Mouse (Mus musculus) stomach, embryonic 16.5 days (tissue): ENCODE measurements at regions not wholly inside any gene's neighbourhood (a gene's known extent, or its start where the extent isn't known, plus 50 kb on each side); places are given as distances from the start of the nearest gene placed in this dataset.

Experiments used
- ATAC-seq: fragments of 200-750 bp; cut with Nextera tagmentation; 2 replicates; pipeline ENCODE4 v1.8.0; 2017; ENCODE audit warnings: moderate number of reproducible peaks, moderate TSS enrichment; ENCODE audit not compliant: insufficient read depth, low FRiP score
- H3K27ac ChIP-seq: fragments of 300-500 bp; sonication (generic); 2 replicates; pipeline ENCODE4 v1.5.1; 2014; ENCODE audit warnings: low read length
- H3K27me3 ChIP-seq: fragments of 300-500 bp; sonication (generic); 2 replicates; pipeline ENCODE4 v1.6.1; 2014; ENCODE audit warnings: low read length, control low read depth, mixed read lengths; ENCODE audit not compliant: control insufficient read depth, insufficient read depth
- H3K36me3 ChIP-seq: fragments of 300-500 bp; sonication (generic); 2 replicates; pipeline ENCODE4 v1.6.1; 2014; ENCODE audit warnings: low read length; ENCODE audit not compliant: control insufficient read depth, insufficient read depth
- H3K4me1 ChIP-seq: fragments of 300-500 bp; sonication (generic); 2 replicates; pipeline ENCODE4 v1.6.1; 2014; ENCODE audit warnings: low read length, control low read depth, mixed read lengths; ENCODE audit not compliant: control insufficient read depth, insufficient read depth
- H3K4me2 ChIP-seq: fragments of 300-500 bp; sonication (generic); 2 replicates; pipeline ENCODE4 v1.6.1; 2014; ENCODE audit warnings: low read depth, low read length, mixed read lengths
- H3K4me3 ChIP-seq: fragments of 300-500 bp; sonication (generic); replicated peaks from 2 replicates; pipeline ENCODE4 v1.5.1; 2014; ENCODE audit warnings: mild to moderate bottlenecking, low read length
- H3K9ac ChIP-seq: fragments of 300-500 bp; sonication (generic); 2 replicates; pipeline ENCODE4 v1.6.1; 2014; ENCODE audit warnings: low read length
- H3K9me3 ChIP-seq: fragments of 300-500 bp; sonication (generic); replicated peaks from 2 replicates; pipeline ENCODE4 v1.6.1; 2016; ENCODE audit warnings: low read length, control low read depth; ENCODE audit not compliant: control insufficient read depth
- WGBS: fragments of 180-500 bp; shearing (Covaris S2); extraction: QIAGEN DNeasy Blood & Tissue Kit; methylation state at CpG from one replicate; pipeline ENCODE4 v1.1.7; 2014; 5-methylcytosine and 5-hydroxymethylcytosine counted together

- Histone ChIP-seq H3K4me2 (no peak overlapping the region), H3K4me3 (no peak overlapping the region), H3K36me3 (no peaks in the 10 kb centered on the region), H3K4me1 (no peaks in the 10 kb centered on the region), H3K9me3 (no peaks in the 10 kb centered on the region), H3K27me3 (no peaks in the 10 kb centered on the region), H3K27ac (no peak overlapping the region), H3K9ac (no peak overlapping the region)
- WGBS = 61% methylated on average over 3 of the region's 3 CpGs
- ATAC-seq = 0 out of 2 replicates have a peak, but pooled peaks have one; percentile 21
Measured at GRCm38 (mm10) chr3:100365354-100365945, 123.7 kb downstream of the Tent5c start.

- Histone ChIP-seq H3K9me3 (no peaks in the 10 kb centered on the region), H3K4me3 (no peak overlapping the region), H3K9ac (no peak overlapping the region), H3K4me1 (no peaks in the 10 kb centered on the region), H3K4me2 (no peak overlapping the region), H3K27ac (no peak overlapping the region), H3K36me3 (no peaks in the 10 kb centered on the region), H3K27me3 (no peaks in the 10 kb centered on the region)
- no peak for ATAC-seq
- WGBS = 76% methylated on average over 2 of the region's 2 CpGs
Measured at GRCm38 (mm10) chr3:100364706-100365105, 124.4 kb downstream of the Tent5c start.

GRCm38 (mm10) chr3:100362983-100363382 is 126.1 kb downstream of the Tent5c start:
- 23% methylated on average over 3 of the region's 3 CpGs for WGBS
- Histone ChIP-seq H3K27me3 (no peaks in the 10 kb centered on the region), H3K9me3 (no peaks in the 10 kb centered on the region), H3K4me1 (no peaks in the 10 kb centered on the region), H3K4me3 (no peak overlapping the region), H3K27ac (no peak overlapping the region), H3K9ac (no peak overlapping the region), H3K36me3 (no peaks in the 10 kb centered on the region), H3K4me2 (no peak overlapping the region)
- peak; percentile 53; the same call in 1 of the 2 replicates for ATAC-seq

GRCm38 (mm10) chr3:100360019-100360418 is 129.1 kb downstream of the Tent5c start:
- Histone ChIP-seq H3K4me2 (no peak overlapping the region), H3K4me1 (no peaks in the 10 kb centered on the region), H3K27me3 (no peaks in the 10 kb centered on the region), H3K27ac (no peak overlapping the region), H3K4me3 (no peak overlapping the region), H3K9me3 (no peaks in the 10 kb centered on the region), H3K36me3 (no peaks in the 10 kb centered on the region), H3K9ac (no peak overlapping the region)
- whole genome bisulfite sequencing = 71% methylated on average over 3 of the region's 3 CpGs
- ATAC-seq = no peak

GRCm38 (mm10) chr3:100359036-100359435 is 130.1 kb downstream of the Tent5c start:
- H3K27ac ChIP-seq = no peak overlapping the region
- no peaks in the 10 kb centered on the region for H3K9me3 ChIP-seq
- WGBS = 17% methylated on average over 8 of the region's 8 CpGs
- H3K36me3 ChIP-seq = no peaks in the 10 kb centered on the region
- H3K27me3 ChIP-seq = no peaks in the 10 kb centered on the region
- H3K9ac ChIP-seq = peak overlapping the region; percentile 53; the same call in 1 of the 2 replicates
- no peaks in the 10 kb centered on the region for H3K4me1 ChIP-seq
- H3K4me2 ChIP-seq = peak overlapping the region; percentile 52
- ATAC-seq = peak; percentile 71; the same call in 1 of the 2 replicates
- peak overlapping the region; percentile 29 for H3K4me3 ChIP-seq

- 67% methylated on average over 2 of the region's 2 CpGs for WGBS
- ATAC-seq = no peak
- no peaks in the 10 kb centered on the region for H3K4me1 ChIP-seq
- no peaks in the 10 kb centered on the region for H3K9me3 ChIP-seq
- no peaks in the 10 kb centered on the region for H3K27me3 ChIP-seq
- no peaks in the 10 kb centered on the region for H3K36me3 ChIP-seq
- H3K27ac ChIP-seq = no peak overlapping the region
- H3K9ac ChIP-seq = no peak overlapping the region
- no peak overlapping the region for H3K4me3 ChIP-seq
- H3K4me2 ChIP-seq = no peak overlapping the region
Measured at GRCm38 (mm10) chr3:100333478-100333877, 155.6 kb downstream of the Tent5c start.

- Histone ChIP-seq H3K4me3 (no peak overlapping the region), H3K9me3 (no peaks in the 10 kb centered on the region), H3K36me3 (no peaks in the 10 kb centered on the region), H3K4me2 (no peak overlapping the region), H3K9ac (no peak overlapping the region), H3K27ac (no peak overlapping the region), H3K27me3 (no peaks in the 10 kb centered on the region), H3K4me1 (no peaks in the 10 kb centered on the region)
- no peak for ATAC-seq
Measured at GRCm38 (mm10) chr3:100318357-100318756, 156.2 kb upstream of the Wdr3 start.

- 89% methylated on average over 1 of the region's 1 CpGs for whole genome bisulfite sequencing
- H3K9ac ChIP-seq = no peak overlapping the region
- H3K27me3 ChIP-seq = no peaks in the 10 kb centered on the region
- no peak overlapping the region for H3K27ac ChIP-seq
- no peaks in the 10 kb centered on the region for H3K9me3 ChIP-seq
- no peak for ATAC-seq
- H3K36me3 ChIP-seq = no peaks in the 10 kb centered on the region
- no peaks in the 10 kb centered on the region for H3K4me1 ChIP-seq
- no peak overlapping the region for H3K4me3 ChIP-seq
- no peak overlapping the region for H3K4me2 ChIP-seq
Measured at GRCm38 (mm10) chr3:100287818-100288217, 125.6 kb upstream of the Wdr3 start.

- Histone ChIP-seq H3K4me3 (no peak overlapping the region), H3K9ac (no peak overlapping the region), H3K27me3 (no peaks in the 10 kb centered on the region), H3K36me3 (no peaks in the 10 kb centered on the region), H3K4me2 (no peak overlapping the region), H3K27ac (no peak overlapping the region), H3K4me1 (no peaks in the 10 kb centered on the region), H3K9me3 (no peaks in the 10 kb centered on the region)
- no peak for ATAC-seq
Measured at GRCm38 (mm10) chr3:100266976-100267375, 104.8 kb upstream of the Wdr3 start.
